Mouse (Mus musculus): ENCODE results near the gene Tceanc.

The Tceanc gene

DNA sequence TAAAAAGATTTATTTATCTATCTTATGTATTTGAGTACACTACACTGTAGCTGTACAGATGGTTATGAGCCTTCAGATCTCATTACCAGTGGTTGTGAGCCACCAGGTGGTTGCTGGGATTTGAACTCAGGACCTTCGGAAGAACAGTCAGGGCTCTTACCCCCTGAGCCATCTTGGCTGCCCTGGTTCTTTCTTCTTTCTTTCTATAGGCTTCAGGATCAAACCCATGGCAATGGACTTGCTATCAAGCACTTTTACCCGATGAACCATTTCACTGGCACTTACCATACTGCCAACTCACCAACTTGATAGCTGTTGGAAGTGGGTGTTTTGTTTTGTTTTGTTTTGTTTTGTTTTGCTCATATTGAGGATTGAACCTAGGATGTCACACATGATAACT, 23.3 kb downstream of the Tceanc start:
- no peak for DNase-seq (ENCODE audit: low spot score)

DNA sequence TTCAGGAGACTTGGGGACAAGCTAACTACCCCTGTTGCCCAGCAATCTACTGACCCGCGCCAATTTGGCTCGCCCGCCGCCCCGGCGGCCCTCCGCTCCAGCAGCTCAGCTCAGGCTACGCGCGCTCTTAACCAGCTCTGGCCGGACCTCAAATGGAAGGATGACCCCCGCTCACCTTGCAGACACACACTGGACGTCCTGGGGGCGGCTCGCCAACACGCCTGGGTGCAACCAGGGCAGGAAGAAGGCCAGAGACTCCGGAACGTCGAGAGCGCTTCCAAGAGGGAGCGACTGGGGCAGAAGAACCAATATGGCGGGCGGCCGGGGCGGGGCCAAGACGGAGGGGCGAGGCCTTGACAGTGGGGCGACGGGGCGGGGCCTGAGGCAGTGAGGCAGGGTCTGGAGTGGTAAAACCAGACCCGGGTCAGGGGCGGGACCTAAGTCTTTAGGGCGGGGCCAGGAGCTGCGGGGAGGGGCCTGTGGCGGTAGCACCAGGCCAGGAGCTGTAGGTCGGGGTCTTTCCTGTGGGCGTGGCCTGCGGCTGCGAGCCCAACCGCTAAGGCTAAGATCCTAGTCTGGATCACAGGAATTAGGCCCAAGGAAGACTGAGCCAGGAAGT, 38.9 kb downstream of the Tceanc start, which contains the start of gene Rab9:
Gene Rab9 (minus strand): TSS at position 503 of the 619 bp plus-strand sequence.
- DNase-seq (ENCODE audit: low spot score): peak; percentile 81

DNA sequence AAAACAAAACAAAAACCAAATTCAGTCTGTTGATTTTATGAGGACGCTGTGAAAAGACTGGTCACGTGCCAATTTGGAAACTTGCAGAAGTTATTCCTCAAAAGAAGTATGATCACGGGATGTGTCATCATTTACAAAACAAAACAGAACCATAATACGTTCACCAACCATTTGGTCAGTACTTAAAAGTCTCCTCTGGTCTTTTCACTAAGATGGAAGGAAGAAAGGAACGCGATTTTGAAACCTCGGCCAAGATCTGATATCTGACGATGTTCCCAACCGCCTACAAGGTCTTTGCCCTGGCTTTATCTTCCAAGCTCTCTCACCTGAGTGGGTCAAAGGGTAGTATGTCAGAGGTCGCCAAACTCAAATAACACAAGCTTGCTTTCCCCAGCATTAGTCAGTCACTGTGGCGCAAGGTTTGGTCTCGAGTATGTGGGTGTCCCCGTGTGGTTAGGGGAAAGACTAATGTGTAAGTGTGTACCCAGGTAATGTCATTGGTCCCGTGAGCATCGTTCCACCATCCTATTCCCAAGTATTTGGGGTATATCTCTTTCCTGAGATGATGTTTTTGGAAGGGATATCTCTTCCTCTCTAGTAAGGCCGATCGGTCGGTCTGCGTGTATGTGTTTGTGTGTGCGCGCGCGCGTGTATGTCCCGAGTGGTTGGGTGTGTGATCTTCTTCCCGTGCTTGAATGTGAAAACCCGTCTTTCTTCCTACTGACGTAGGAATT, 39.6 kb downstream of the Tceanc start:
- DNase-seq (ENCODE audit: low spot score): peak; percentile 2

DNA sequence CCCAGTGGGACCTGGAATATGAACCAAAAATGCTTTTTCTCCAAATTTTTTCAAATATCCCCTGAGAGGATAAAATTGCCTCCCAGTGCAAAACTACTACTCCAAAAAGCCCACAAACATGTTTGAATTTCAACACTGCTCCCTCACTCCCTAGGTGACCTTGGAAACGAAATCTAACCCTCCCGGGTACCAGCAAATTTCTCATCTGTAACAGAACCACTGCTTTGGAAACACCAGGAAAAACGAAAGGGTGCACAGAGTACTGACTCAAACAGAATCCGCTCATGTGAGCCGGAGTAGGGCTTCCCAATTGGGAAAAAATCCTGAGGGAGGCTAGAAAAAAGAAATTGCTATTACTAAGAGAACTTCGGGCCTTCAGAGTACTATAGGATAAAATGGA, 41.0 kb downstream of the Tceanc start:
- DNase-seq (ENCODE audit: low spot score): no peak

DNA sequence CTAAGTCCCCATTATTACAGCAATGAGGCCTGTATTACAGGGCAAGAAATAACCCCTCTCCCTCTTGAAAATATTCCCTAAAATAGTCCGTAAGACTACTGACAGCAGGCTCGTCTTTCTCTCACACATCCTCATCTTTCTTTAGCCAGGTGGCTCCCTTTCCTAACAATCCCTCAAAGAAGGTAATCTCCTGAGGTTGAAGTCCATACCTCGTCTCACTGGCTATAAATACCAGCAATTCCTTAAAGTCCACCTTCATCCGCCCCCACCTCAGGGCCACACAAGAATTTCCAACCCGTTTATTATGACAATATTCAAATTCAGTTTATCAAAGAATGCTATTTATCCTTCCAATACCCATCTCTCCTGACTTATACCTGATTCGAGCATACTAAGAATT, 45.8 kb downstream of the Tceanc start:
- DNase-seq (ENCODE audit: low spot score): no peak

DNA sequence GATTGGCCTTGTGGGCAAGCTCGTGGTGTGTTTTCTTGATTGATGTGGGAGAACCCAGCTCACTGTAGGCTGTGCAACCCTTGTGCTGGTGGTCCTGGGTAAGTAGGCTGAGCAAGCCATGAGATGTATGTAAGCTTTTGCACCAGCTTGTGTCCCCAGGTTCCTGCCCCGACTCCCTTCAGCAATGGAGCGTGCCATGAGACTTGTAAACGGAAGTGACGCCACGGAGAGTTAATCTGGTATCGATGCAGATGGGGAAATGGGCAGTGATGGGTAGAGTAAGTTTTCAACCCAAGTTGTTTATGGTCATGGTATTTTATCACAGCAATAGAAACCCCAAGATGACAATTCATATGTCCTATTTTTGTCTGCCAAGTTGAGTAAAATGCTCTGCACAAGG, 50.0 kb downstream of the Tceanc start:
- DNase-seq (ENCODE audit: low spot score): no peak

DNA sequence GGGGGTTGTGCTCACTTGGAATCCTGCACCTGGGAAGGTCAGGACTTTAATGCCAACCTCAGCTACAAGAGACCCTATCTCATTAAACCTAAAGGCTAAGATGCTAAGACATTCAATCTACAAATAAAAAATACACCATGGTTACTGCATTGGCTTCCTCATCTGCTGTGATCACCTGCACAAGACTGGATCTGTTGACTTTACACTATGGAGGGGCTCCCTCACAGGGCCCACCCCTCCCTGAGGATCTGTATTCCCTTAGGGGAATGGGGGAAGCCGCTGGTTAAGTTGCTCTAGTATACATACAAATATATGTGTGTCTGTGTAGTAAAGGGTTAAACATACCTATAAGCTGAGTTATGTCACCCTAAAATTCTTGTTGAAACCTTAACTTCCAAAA, 62.8 kb downstream of the Tceanc start:
- DNase-seq (ENCODE audit: low spot score): no peak

DNA sequence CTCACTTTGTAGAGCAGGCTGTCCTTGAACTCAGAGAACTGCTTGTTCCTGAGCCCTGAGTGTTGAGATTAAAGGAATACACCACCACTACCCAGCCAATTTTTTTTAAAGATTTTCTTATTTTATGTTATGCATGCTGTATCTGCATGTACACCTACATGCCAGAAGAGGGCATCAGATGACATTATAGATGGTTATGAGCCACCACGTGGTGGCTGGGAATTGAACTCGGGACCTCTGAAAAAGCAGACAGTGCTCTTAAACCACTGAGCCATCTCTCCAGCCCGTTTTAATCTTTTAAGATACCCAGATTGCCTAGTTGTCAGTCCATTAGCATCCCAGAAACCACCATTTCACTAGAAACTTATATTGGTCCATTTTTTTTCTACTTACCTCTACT, 64.0 kb downstream of the Tceanc start:
- no peak for DNase-seq (ENCODE audit: low spot score)

DNA sequence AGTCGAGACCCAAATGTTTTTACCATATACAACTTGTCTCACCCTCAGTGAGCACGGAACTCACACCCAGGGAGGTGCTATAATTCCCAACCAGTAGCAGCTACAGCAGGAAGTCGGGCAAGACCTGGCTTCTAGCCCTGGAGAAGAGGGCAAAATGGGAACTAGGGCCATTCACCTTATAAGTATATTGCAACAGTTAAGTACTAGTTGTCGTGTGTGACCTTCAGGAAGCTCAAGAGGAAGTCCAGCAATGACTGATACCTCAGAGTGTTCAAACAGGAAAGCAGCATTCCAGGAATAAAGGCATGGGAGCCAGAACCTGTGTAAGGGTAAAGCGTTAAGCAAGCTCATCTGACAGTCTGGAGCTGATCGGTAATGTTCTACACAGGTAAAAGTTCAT, 64.8 kb downstream of the Tceanc start:
- DNase-seq (ENCODE audit: low spot score): no peak

Data from left cerebral cortex, adult 11 months (tissue).